Mouse (Mus musculus): ENCODE measurements around the gene Ube2d1. TPM values are rescaled to one million over a fixed set of nuclear protein-coding genes. Genes with fewer than 3 reads are reported as not detected.

The Ube2d1 gene
- total RNA-seq (2014; fragmentation: Nextera tagmentation) = 40.5 and 61.7 TPM in 2 replicates
- total RNA-seq (2017) = 11.2 and 15.2 TPM in 2 replicates

- ATAC-seq (replicated peaks; ENCODE audit: poor library complexity, severe bottlenecking) = peak; percentile 93
Observed at GRCm38 (mm10) chr10:71285126-71285580, at the start of gene Ube2d1. Ube2d1 (minus strand) TSS chr10:71285262.

- ATAC-seq (replicated peaks; ENCODE audit: poor library complexity, severe bottlenecking) = no peak
Observed at GRCm38 (mm10) chr10:71332859-71333258, 47.8 kb upstream of the Ube2d1 start.

- no peak for ATAC-seq (replicated peaks; ENCODE audit: poor library complexity, severe bottlenecking)
Observed at GRCm38 (mm10) chr10:71332376-71332775, 47.3 kb upstream of the Ube2d1 start.

- ATAC-seq (replicated peaks; ENCODE audit: poor library complexity, severe bottlenecking) = no peak
Observed at GRCm38 (mm10) chr10:71331908-71332307, 46.8 kb upstream of the Ube2d1 start.

- ATAC-seq (replicated peaks; ENCODE audit: poor library complexity, severe bottlenecking) = no peak
Observed at GRCm38 (mm10) chr10:71330070-71330469, 45.0 kb upstream of the Ube2d1 start.

- no peak for ATAC-seq (replicated peaks; ENCODE audit: poor library complexity, severe bottlenecking)
Observed at GRCm38 (mm10) chr10:71329295-71329694, 44.2 kb upstream of the Ube2d1 start.

- no peak for ATAC-seq (replicated peaks; ENCODE audit: poor library complexity, severe bottlenecking)
Observed at GRCm38 (mm10) chr10:71328870-71329269, 43.8 kb upstream of the Ube2d1 start.

GRCm38 (mm10) chr10:71328382-71328781, 43.3 kb upstream of the Ube2d1 start:
- no peak for ATAC-seq (replicated peaks; ENCODE audit: poor library complexity, severe bottlenecking)

GRCm38 (mm10) chr10:71327386-71327785, 42.3 kb upstream of the Ube2d1 start:
- no peak for ATAC-seq (replicated peaks; ENCODE audit: poor library complexity, severe bottlenecking)

- peak; percentile 92 for ATAC-seq (replicated peaks; ENCODE audit: poor library complexity, severe bottlenecking)
Observed at GRCm38 (mm10) chr10:71326789-71327188, 41.7 kb upstream of the Ube2d1 start.

GRCm38 (mm10) chr10:71326123-71326522, 41.1 kb upstream of the Ube2d1 start:
- no peak for ATAC-seq (replicated peaks; ENCODE audit: poor library complexity, severe bottlenecking)

- ATAC-seq (replicated peaks; ENCODE audit: poor library complexity, severe bottlenecking) = no peak
Observed at GRCm38 (mm10) chr10:71323669-71324068, 38.6 kb upstream of the Ube2d1 start.

- no peak for ATAC-seq (replicated peaks; ENCODE audit: poor library complexity, severe bottlenecking)
Observed at GRCm38 (mm10) chr10:71316497-71316896, 31.4 kb upstream of the Ube2d1 start.

GRCm38 (mm10) chr10:71316056-71316455, 31.0 kb upstream of the Ube2d1 start:
- no peak for ATAC-seq (replicated peaks; ENCODE audit: poor library complexity, severe bottlenecking)

GRCm38 (mm10) chr10:71314596-71314995, 29.5 kb upstream of the Ube2d1 start:
- ATAC-seq (replicated peaks; ENCODE audit: poor library complexity, severe bottlenecking) = no peak

- ATAC-seq (replicated peaks; ENCODE audit: poor library complexity, severe bottlenecking) = no peak
Observed at GRCm38 (mm10) chr10:71310288-71310687, 25.2 kb upstream of the Ube2d1 start.

- ATAC-seq (replicated peaks; ENCODE audit: poor library complexity, severe bottlenecking) = no peak
Observed at GRCm38 (mm10) chr10:71308199-71308598, 23.1 kb upstream of the Ube2d1 start.

GRCm38 (mm10) chr10:71306759-71307158, 21.7 kb upstream of the Ube2d1 start:
- ATAC-seq (replicated peaks; ENCODE audit: poor library complexity, severe bottlenecking) = peak; percentile 57

- ATAC-seq (replicated peaks; ENCODE audit: poor library complexity, severe bottlenecking) = peak; percentile 91
Observed at GRCm38 (mm10) chr10:71306190-71306589, 21.1 kb upstream of the Ube2d1 start.

- ATAC-seq (replicated peaks; ENCODE audit: poor library complexity, severe bottlenecking) = peak; percentile 52
Observed at GRCm38 (mm10) chr10:71302490-71302889, 17.4 kb upstream of the Ube2d1 start.

- ATAC-seq (replicated peaks; ENCODE audit: poor library complexity, severe bottlenecking) = no peak
Observed at GRCm38 (mm10) chr10:71300161-71300560, 15.1 kb upstream of the Ube2d1 start.

- no peak; the same call in 1 of the 2 replicates for ATAC-seq (replicated peaks; ENCODE audit: poor library complexity, severe bottlenecking)
Observed at GRCm38 (mm10) chr10:71293245-71293644, 8.2 kb upstream of the Ube2d1 start.

GRCm38 (mm10) chr10:71292254-71292653, 7.2 kb upstream of the Ube2d1 start:
- ATAC-seq (replicated peaks; ENCODE audit: poor library complexity, severe bottlenecking) = peak; percentile 47

Measured in granulocyte monocyte progenitor cell, adult 5-6 weeks (primary cell).